Mouse (Mus musculus) G1E-ER4 (cell line): Measurements from ENCODE around the gene Myo3a. TPM values are rescaled to one million over a fixed set of nuclear protein-coding genes. Genes with fewer than 3 reads are reported as not detected.
A peak's percentile ranks its signal among the peaks of the same experiment; 100 is the strongest.

Source experiments
- GATA1 ChIP-seq: IDR thresholded peaks from one replicate; pipeline ENCODE4 v1.8.0; 2012; ENCODE audit warnings: low read length, inconsistent platforms
- polyA plus RNA-seq: library from polyadenylated mRNA; stranded (reverse); fragments of >175 nt; gene quantifications from 2 replicates; pipeline ENCODE4 v1.2.3, GENCODE M21; 2012

The Myo3a gene
- polyA plus RNA-seq, 1 experiment, result not detected

- no peak for TF ChIP-seq GATA1
Measured at GRCm38 (mm10) chr2:22620978-22621827, 393.9 kb downstream of the Myo3a start.

- TF ChIP-seq GATA1, result no peak
Measured at GRCm38 (mm10) chr2:22621828-22622731, 394.8 kb downstream of the Myo3a start, which contains the start of gene Gad2. Gene Gad2, plus strand, starts transcription at chr2:22622205.

GRCm38 (mm10) chr2:22623111-22624070 is 396.1 kb downstream of the Myo3a start:
- TF ChIP-seq GATA1, result no peak

GRCm38 (mm10) chr2:22624188-22624975 is 397.1 kb downstream of the Myo3a start:
- TF ChIP-seq GATA1, result no peak

GRCm38 (mm10) chr2:22625096-22625960 is 398.0 kb downstream of the Myo3a start:
- TF ChIP-seq GATA1, result no peak

- no peak for TF ChIP-seq GATA1
Measured at GRCm38 (mm10) chr2:22627147-22627666, 399.9 kb downstream of the Myo3a start.

- peak; percentile 72 for TF ChIP-seq GATA1
Measured at GRCm38 (mm10) chr2:22627819-22628432, 400.6 kb downstream of the Myo3a start.

GRCm38 (mm10) chr2:22634766-22635165 is 407.5 kb downstream of the Myo3a start:
- no peak for TF ChIP-seq GATA1

- TF ChIP-seq GATA1, result no peak
Measured at GRCm38 (mm10) chr2:22646134-22646533, 418.8 kb downstream of the Myo3a start.

- TF ChIP-seq GATA1, result no peak
Measured at GRCm38 (mm10) chr2:22648394-22648793, 421.1 kb downstream of the Myo3a start.

GRCm38 (mm10) chr2:22651826-22652225 is 424.5 kb downstream of the Myo3a start:
- no peak for TF ChIP-seq GATA1

- TF ChIP-seq GATA1, result no peak
Measured at GRCm38 (mm10) chr2:22663731-22664130, 436.4 kb downstream of the Myo3a start.
